Comparison of ENCODE assay signal across 21 mouse cellular contexts in the genomic region with DNA sequence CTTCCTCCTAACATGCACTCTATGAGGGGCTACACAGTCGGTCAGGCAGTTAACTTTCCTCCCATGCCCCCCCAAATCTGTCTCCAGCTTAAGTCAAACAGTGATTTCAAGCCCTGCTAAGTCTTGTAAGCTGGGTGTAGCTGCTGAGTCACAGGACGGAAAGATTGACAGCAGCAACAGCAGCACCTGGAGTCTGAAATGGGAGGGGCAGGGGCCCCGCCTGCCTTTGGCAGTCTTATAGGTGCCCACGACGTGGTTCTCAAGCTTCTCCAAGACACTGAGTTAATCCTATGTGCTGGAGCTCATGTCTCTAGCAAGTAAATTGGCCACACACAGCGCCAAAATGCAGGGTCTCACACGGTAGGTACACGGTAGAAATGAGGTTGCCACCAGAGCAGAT. TPM values are rescaled to one million over a fixed set of nuclear protein-coding genes. Genes with fewer than 3 reads are reported as not detected.
DNase-seq lines count a peak whose midpoint lies in the region; ATAC-seq and TF ChIP-seq lines count a peak whose summit lies in the region.
"Had no signal": no experiment of that assay in that cellular context is flagged by ENCODE, and none has a peak within 500 bp of the region (broad histone marks: within the 10 kb centered on the region; RNA-seq: fewer than 3 reads in every experiment).

No protein-coding gene starts in this region.

- ATAC-seq in lung, postnatal 0 days: no peak
- ATAC-seq: activated CD4-positive, CD25-positive, alpha-beta regulatory T cell, adult 4 months; Patski had no signal

- H3K27ac ChIP-seq in lung, postnatal 0 days (ENCODE audit: low read length): no peak overlapping the region
- no peak overlapping the region for H3K27ac ChIP-seq in small intestine, adult 2 months (ENCODE audit: insufficient read depth, low read depth, low read length)
- H3K27ac ChIP-seq: hindbrain, embryonic 15.5 days; limb, embryonic 12.5 days; liver, embryonic 13.5 days; lung, embryonic 15.5 days had no signal

- no peaks in the 10 kb centered on the region for H3K4me1 ChIP-seq in lung, postnatal 0 days (ENCODE audit: insufficient read depth, low read depth, low read length)
- peaks cover 10% of the 10 kb centered on the region for H3K4me1 ChIP-seq in small intestine, adult 2 months (ENCODE audit: control insufficient read depth, insufficient read depth, insufficient read length, low read length)
- H3K4me1 ChIP-seq: hindbrain, embryonic 15.5 days; limb, embryonic 12.5 days; lung, embryonic 15.5 days had no signal

- no peak for TF ChIP-seq EP300 in lung, postnatal 0 days (IDR thresholded peaks at IDR 0.05)

- H3K4me3 ChIP-seq in lung, postnatal 0 days (ENCODE audit: low read depth, low read length): no peak overlapping the region
- no peak overlapping the region for H3K4me3 ChIP-seq in small intestine, adult 2 months (ENCODE audit: low read depth, low read length)
- H3K4me3 ChIP-seq: hindbrain, embryonic 15.5 days; limb, embryonic 12.5 days; liver, embryonic 13.5 days; lung, embryonic 15.5 days had no signal

- no peak for TF ChIP-seq CTCF in lung, postnatal 0 days (IDR thresholded peaks at IDR 0.05)
- TF ChIP-seq CTCF in small intestine, adult 2 months (IDR thresholded peaks at IDR 0.05; ENCODE audit: extremely low read depth, insufficient read length, insufficient replicate concordance, low read depth, low read length): peak; percentile 3; the same call in 1 of the 2 replicates

- no peaks in the 10 kb centered on the region for H3K9me3 ChIP-seq in lung, postnatal 0 days (ENCODE audit: low read length)
- H3K9me3 ChIP-seq: hindbrain, embryonic 15.5 days; limb, embryonic 12.5 days; liver, embryonic 13.5 days; lung, embryonic 15.5 days had no signal

- TF ChIP-seq POLR2A in small intestine, adult 2 months (IDR thresholded peaks at IDR 0.05; ENCODE audit: low read depth, low read length): no peak

- H3K27me3 ChIP-seq in lung, postnatal 0 days (replicated peaks; ENCODE audit: insufficient read depth, low read length): no peaks in the 10 kb centered on the region
- no peaks in the 10 kb centered on the region for H3K27me3 ChIP-seq in small intestine, adult 2 months (ENCODE audit: control insufficient read depth, insufficient read depth, low read length)
- H3K27me3 ChIP-seq: hindbrain, embryonic 15.5 days; limb, embryonic 12.5 days; liver, embryonic 13.5 days; lung, embryonic 15.5 days; Patski had no signal

- H3K9ac ChIP-seq in lung, postnatal 0 days (replicated peaks; ENCODE audit: low read depth): no peak overlapping the region
- H3K9ac ChIP-seq: hindbrain, embryonic 15.5 days; limb, embryonic 12.5 days; liver, embryonic 13.5 days; lung, embryonic 15.5 days had no signal

- H3K36me3 ChIP-seq in lung, postnatal 0 days (ENCODE audit: insufficient read depth, low read length): peaks cover 7% of the 10 kb centered on the region; the same call in 1 of the 2 replicates
- peaks cover 12% of the 10 kb centered on the region for H3K36me3 ChIP-seq in small intestine, adult 2 months (ENCODE audit: control insufficient read depth, insufficient read depth, low read length)

- no peak overlapping the region for H3K4me2 ChIP-seq in lung, postnatal 0 days (replicated peaks; ENCODE audit: low read depth, low read length)
- H3K4me2 ChIP-seq: heart, embryonic 11.5 days; hindbrain, embryonic 15.5 days; limb, embryonic 12.5 days; liver, embryonic 13.5 days; lung, embryonic 15.5 days had no signal

- DNase-seq in lung, postnatal 0 days (ENCODE audit: low spot score): peak; percentile 30
- no peak for DNase-seq in lung, postnatal 4 days
- DNase-seq in B cell, adult 2 months: peak; percentile 29 to 30
- peak; percentile 14 for DNase-seq in c-Kit-positive CD71-negative TER-119-negative erythroid progenitor cells, embryonic 14.5 days (ENCODE audit: low read depth)
- no peak for DNase-seq in frontal cortex, postnatal 14 days (ENCODE audit: low spot score in 2 of 2)
- no peak for DNase-seq in layer of hippocampus, adult 9-11 months
- DNase-seq: cerebellum, postnatal 14 days; gastrocnemius, postnatal 14 days; kidney, adult 2 months; kidney, postnatal 14 days; liver, embryonic 13.5 days; midbrain, embryonic 14.5 days; retina, postnatal 1 day; thymus, adult 2 months had no signal

- WGBS in lung, postnatal 0 days: 78% methylated on average over 8 of the region's 8 CpGs
- 53% methylated on average over 8 of the region's 8 CpGs for WGBS in small intestine, adult 2 months

RNA-seq across cellular contexts. Expression of a gene that starts 31.1 kb away (rescaled TPM):
- polyA plus RNA-seq in lung, postnatal 0 days (2015; fragmentation: Nextera tagmentation; extraction: Ambion mirVana): not detected in 2 replicates
- not detected in 2 replicates for polyA plus RNA-seq in small intestine, adult 2 months (2012; rRNA removed)
- polyA plus RNA-seq: activated CD4-positive, CD25-positive, alpha-beta regulatory T cell, adult 4 months; heart, embryonic 11.5 days; hindbrain, embryonic 15.5 days; kidney, adult 2 months; limb, embryonic 12.5 days; liver, embryonic 13.5 days; lung, embryonic 15.5 days; midbrain, embryonic 14.5 days; Patski had no signal

Comparison
In these comparisons a context has a peak if more than half of its experiments do, and no peak if none do; other contexts are left out.
1. DNase-seq: peak in lung, postnatal 0 days (single experiment), B cell, adult 2 months (2 of 2) and c-Kit-positive CD71-negative TER-119-negative erythroid progenitor cells, embryonic 14.5 days (single experiment); none in lung, postnatal 4 days (0 of 2), frontal cortex, postnatal 14 days (0 of 2) and layer of hippocampus, adult 9-11 months (single experiment).